Mouse (Mus musculus): ENCODE measurements around the gene Tmem59l.

GRCm38 (mm10) chr8:70453852-70454251, 33.3 kb downstream of the Tmem59l start:
- TF ChIP-seq CTCF (IDR thresholded peaks at IDR 0.05; ENCODE audit: control insufficient read depth, insufficient read depth, insufficient read length) = no peak
- TF ChIP-seq USF1 (IDR thresholded peaks at IDR 0.05; ENCODE audit: low read depth) = no peak
- no peak for TF ChIP-seq MYOD1 (IDR thresholded peaks at IDR 0.05; ENCODE audit: control insufficient read depth, insufficient read length, low read depth)

Data from C2C12 (cell line).